Mouse (Mus musculus) heart, embryonic 11.5 days (tissue): ENCODE data around the gene Hdac9. TPM values are rescaled to one million over a fixed set of nuclear protein-coding genes. Genes with fewer than 3 reads are reported as not detected.

Source experiments
- ATAC-seq: fragments of 200-750 bp; cut with Nextera tagmentation; replicated peaks from 2 replicates; pipeline ENCODE4 v1.8.0; 2017; ENCODE audit warnings: moderate library complexity; ENCODE audit not compliant: insufficient number of reproducible peaks, low FRiP score, low TSS enrichment
- H3K27ac ChIP-seq: fragments of 300-500 bp; sonication (generic); 2 replicates; pipeline ENCODE4 v1.5.1; 2014; ENCODE audit warnings: mild to moderate bottlenecking, low read depth, low read length
- H3K27me3 ChIP-seq: fragments of 300-500 bp; sonication (generic); 2 replicates; pipeline ENCODE4 v1.6.1; 2014; ENCODE audit warnings: mild to moderate bottlenecking, low read length, mixed read lengths; ENCODE audit not compliant: control insufficient read depth, insufficient read depth
- H3K36me3 ChIP-seq: fragments of 300-500 bp; sonication (generic); 2 replicates; pipeline ENCODE4 v1.6.1; 2014; ENCODE audit warnings: mild to moderate bottlenecking, low read length, moderate library complexity, mixed read lengths; ENCODE audit not compliant: control insufficient read depth, insufficient read depth
- H3K4me1 ChIP-seq: fragments of 300-500 bp; sonication (generic); 2 replicates; pipeline ENCODE4 v1.6.1; 2014; ENCODE audit warnings: low read length; ENCODE audit not compliant: control insufficient read depth, insufficient read depth
- H3K4me2 ChIP-seq: fragments of 300-500 bp; sonication (generic); 2 replicates; pipeline ENCODE4 v1.6.1; 2014; ENCODE audit warnings: mild to moderate bottlenecking, moderate library complexity
- H3K4me3 ChIP-seq: fragments of 300-500 bp; sonication (generic); 2 replicates; pipeline ENCODE4 v1.5.1; 2014; ENCODE audit warnings: low read depth, low read length
- H3K9ac ChIP-seq: fragments of 300-500 bp; sonication (generic); 2 replicates; pipeline ENCODE4 v1.6.1; 2014; ENCODE audit warnings: mild to moderate bottlenecking, low read depth, low read length, moderate library complexity
- H3K9me3 ChIP-seq: fragments of 300-500 bp; sonication (generic); replicated peaks from 2 replicates; pipeline ENCODE4 v1.6.1; 2016; ENCODE audit warnings: low read length; ENCODE audit not compliant: control insufficient read depth
- WGBS: fragments of 180-500 bp; shearing (Covaris S2); extraction: QIAGEN DNeasy Blood & Tissue Kit; methylation state at CpG from one replicate; pipeline ENCODE4 v1.1.7; 2014; ENCODE audit not compliant: insufficient replicate concordance; 5-methylcytosine and 5-hydroxymethylcytosine counted together
- polyA plus RNA-seq: library from polyadenylated mRNA; unstranded; fragments of >200 nt; fragmentation: Nextera tagmentation; extraction: Ambion mirVana; gene quantifications from 2 replicates; pipeline ENCODE4 v1.2.1, GENCODE M21; 2014

The Hdac9 gene
- polyA plus RNA-seq, 1 experiment from 2014 or later: 29.3 TPM

DNA sequence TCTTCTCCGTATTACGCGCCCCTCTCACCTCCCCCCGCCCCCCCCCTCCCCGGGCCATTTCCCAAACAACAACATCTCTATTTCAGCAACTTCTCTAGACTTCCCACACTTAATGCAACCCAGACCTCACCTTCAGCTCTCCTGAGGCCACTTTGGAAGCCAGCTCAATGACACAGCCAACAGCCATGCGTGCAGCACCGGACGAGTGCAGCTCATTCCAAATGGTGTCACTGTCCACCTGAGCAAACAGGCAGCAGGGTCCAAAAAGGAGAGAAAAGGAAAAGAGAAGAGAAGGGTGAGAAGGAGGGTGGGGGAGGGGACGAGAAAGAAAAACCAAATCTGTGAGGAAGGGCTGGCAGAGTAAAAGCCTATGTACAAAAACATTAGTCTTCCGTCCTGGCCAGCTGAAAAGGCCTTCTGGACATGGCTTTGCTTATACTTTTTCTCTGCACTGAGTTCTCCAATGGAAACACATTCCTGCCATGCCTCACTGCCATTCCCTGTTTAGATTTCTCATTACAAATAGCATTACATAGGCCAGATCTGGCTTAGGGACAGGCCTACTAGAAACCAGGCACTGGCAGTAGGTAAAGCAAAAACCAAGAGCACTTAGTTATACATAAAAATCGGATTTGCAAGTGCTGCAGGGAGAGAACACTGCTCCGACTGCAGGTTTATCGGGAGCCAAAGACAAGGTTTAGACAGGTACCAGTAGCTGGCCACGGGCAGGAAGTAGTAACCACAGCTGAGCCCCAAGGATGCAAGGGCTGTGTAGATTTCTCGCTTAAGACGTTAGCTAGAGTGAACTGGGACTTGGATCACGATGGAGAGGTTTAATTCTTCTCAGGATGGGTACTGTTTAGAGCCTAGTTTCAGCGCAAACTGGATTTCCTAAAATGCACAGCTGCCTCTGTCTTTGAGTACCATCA lies 668.4 kb downstream of the Hdac9 start:
- Histone ChIP-seq H3K9me3 (no peaks in the 10 kb centered on the region), H3K4me2 (no peak overlapping the region), H3K27me3 (no peaks in the 10 kb centered on the region), H3K4me3 (no peak overlapping the region), H3K27ac (no peak overlapping the region), H3K36me3 (no peaks in the 10 kb centered on the region), H3K4me1 (no peaks in the 10 kb centered on the region), H3K9ac (no peak overlapping the region)
- ATAC-seq: no peak
- 75% methylated on average over 18 of the region's 18 CpGs for WGBS

DNA sequence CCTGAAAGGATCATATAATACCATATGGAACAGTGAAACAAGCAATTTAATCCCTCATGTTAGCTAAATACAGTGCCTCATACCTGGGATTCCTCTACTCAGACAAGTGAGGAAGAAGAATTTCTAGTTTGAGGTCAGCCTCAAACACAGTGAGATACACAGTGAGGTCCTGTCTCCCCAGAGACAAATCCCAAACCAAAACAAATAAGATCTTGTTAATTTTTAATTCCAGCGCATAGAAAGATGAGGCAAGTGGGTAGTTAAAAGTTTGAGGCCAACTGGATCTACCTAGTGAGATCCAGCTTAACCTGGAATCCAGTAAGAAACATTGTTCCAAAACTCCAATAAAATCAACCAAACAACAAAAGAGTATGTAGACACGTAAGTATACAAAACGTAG lies 678.1 kb downstream of the Hdac9 start:
- H3K36me3 ChIP-seq: no peaks in the 10 kb centered on the region
- no peak overlapping the region for H3K9ac ChIP-seq
- WGBS: 83% methylated on average over 3 of the region's 3 CpGs
- H3K27me3 ChIP-seq: no peaks in the 10 kb centered on the region
- no peak overlapping the region for H3K27ac ChIP-seq
- no peaks in the 10 kb centered on the region for H3K9me3 ChIP-seq
- no peak for ATAC-seq
- no peak overlapping the region for H3K4me3 ChIP-seq
- H3K4me1 ChIP-seq: no peaks in the 10 kb centered on the region
- no peak overlapping the region for H3K4me2 ChIP-seq

DNA sequence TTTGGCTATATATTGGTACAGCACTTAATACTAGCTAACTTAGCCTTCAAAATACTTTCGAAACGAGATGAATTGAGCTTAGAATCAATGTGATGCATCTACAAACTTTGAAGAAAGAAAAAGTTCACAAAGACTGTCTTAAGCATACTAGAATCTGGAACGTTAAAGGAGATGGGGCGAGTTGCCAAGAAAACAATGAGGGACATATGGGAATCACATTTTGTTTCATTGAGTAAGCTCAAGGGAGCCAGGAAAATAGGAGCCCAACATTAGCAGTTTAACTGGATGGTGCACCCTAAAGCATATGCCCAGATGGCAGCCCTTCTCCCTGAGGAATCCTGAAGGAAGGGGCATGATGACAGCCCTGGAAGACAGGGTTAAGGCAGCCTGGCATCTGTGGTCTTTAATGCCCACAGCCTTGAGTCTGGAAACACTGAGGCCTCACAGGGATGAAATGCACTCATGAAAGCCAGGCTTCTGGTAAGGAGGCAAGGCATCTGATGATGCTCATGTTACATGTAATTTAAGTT lies 685.2 kb downstream of the Hdac9 start:
- H3K9ac ChIP-seq: no peak overlapping the region
- no peak overlapping the region for H3K4me3 ChIP-seq
- no peaks in the 10 kb centered on the region for H3K9me3 ChIP-seq
- no peaks in the 10 kb centered on the region for H3K27me3 ChIP-seq
- no peak for ATAC-seq
- no peak overlapping the region for H3K27ac ChIP-seq
- H3K4me1 ChIP-seq: no peaks in the 10 kb centered on the region
- WGBS: 76% methylated on average over 4 of the region's 4 CpGs
- no peak overlapping the region for H3K4me2 ChIP-seq
- H3K36me3 ChIP-seq: no peaks in the 10 kb centered on the region

DNA sequence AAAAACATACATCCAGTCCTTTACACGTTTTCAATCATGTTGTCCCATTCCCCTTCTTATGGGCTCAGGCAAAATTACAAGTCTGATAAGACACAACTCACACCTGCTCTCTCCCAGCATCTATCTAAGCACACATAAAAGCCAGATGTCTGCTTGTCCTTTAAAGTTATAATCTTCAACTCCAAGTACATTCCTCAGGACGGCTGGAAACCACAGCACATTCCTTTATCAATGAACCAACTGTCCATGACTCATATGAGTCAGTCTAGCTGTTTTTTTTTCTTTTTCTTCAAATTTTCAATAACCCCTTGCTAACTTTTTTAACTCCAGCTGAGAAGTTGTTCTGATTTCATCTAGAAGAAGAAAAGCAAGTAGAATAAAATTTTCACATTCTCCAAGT lies 692.4 kb downstream of the Hdac9 start:
- no peaks in the 10 kb centered on the region for H3K27me3 ChIP-seq
- no peak for ATAC-seq
- no peak overlapping the region for H3K4me3 ChIP-seq
- no peaks in the 10 kb centered on the region for H3K36me3 ChIP-seq
- no peaks in the 10 kb centered on the region for H3K9me3 ChIP-seq
- no peak overlapping the region for H3K27ac ChIP-seq
- 29% methylated on average over 2 of the region's 2 CpGs for WGBS
- H3K9ac ChIP-seq: no peak overlapping the region
- H3K4me1 ChIP-seq: no peaks in the 10 kb centered on the region
- no peak overlapping the region for H3K4me2 ChIP-seq

DNA sequence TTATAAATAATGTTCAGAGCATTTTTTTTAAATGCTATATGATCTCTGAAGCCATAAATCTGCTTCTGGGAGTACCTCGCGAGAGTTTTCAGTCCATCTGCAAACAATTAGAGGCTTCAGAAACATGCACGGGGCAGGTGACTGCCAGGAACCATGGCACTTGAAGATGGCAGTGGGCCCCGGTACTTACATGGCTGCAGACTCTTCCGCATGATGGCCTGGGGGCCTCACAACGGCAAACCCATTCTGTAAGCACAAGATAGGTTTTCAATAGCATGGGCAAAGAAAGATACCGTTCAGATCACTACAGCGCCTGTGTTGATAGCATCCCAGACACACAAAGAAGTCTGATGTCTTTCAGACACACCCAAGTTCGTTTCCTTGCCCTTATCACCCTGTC lies 695.9 kb downstream of the Hdac9 start:
- Histone ChIP-seq H3K9me3 (no peaks in the 10 kb centered on the region), H3K4me1 (no peaks in the 10 kb centered on the region), H3K27ac (no peak overlapping the region), H3K4me2 (no peak overlapping the region), H3K9ac (no peak overlapping the region), H3K36me3 (no peaks in the 10 kb centered on the region), H3K27me3 (no peaks in the 10 kb centered on the region), H3K4me3 (no peak overlapping the region)
- 69% methylated on average over 9 of the region's 9 CpGs for WGBS
- no peak for ATAC-seq

DNA sequence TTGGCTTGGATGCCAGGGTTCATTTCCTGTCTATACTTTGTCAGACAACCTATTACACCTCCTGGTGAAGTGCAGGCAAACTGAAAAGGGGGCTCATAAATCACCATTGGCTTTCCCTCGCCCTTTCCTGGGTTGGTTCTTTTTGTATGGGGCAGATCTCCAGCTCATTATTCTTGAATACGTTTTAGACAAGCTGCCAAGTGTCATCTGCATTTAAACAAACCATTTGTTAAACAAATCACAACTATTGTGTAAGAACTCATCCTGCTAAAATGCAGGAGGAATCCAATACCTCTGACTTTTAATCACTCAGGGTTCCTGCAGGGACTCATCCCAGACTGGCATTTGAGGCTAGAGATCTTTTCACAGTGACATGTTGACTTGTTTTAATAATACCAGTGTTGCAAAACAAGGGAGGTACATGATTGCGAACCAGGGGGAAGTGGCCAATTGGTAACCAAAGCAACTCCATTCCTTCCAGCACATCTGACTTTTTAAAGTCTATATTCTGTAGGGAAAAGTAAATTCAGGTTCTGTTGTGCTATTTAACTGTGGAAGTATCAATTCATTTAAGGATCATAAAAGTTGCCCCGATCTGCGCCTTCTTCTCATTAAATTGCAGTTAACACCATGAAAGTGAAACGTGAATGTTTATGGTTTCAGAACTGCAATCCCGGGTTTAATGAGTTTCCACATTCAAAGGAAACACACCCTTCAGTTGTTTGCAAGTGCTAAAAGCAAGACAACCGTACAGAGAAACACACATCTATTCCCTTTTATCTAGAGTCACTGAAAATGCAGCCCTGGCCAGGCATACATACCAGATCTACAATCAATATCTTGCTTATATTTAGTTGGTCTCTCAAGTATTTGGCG lies 696.6 kb downstream of the Hdac9 start:
- H3K27ac ChIP-seq: no peak overlapping the region
- H3K4me2 ChIP-seq: no peak overlapping the region
- ATAC-seq: no peak
- no peaks in the 10 kb centered on the region for H3K27me3 ChIP-seq
- no peaks in the 10 kb centered on the region for H3K9me3 ChIP-seq
- WGBS: 62% methylated on average over 9 of the region's 9 CpGs
- H3K4me1 ChIP-seq: no peaks in the 10 kb centered on the region
- H3K9ac ChIP-seq: no peak overlapping the region
- no peaks in the 10 kb centered on the region for H3K36me3 ChIP-seq
- no peak overlapping the region for H3K4me3 ChIP-seq

GRCm38 (mm10) chr12:34218561-34218960 lies 698.3 kb downstream of the Hdac9 start:
- 80% methylated on average over 2 of the region's 2 CpGs for WGBS
- H3K4me1 ChIP-seq: no peaks in the 10 kb centered on the region
- no peak for ATAC-seq

GRCm38 (mm10) chr12:34215023-34216020 lies 701.6 kb downstream of the Hdac9 start:
- no peak overlapping the region for H3K4me3 ChIP-seq
- H3K4me2 ChIP-seq: no peak overlapping the region
- H3K9me3 ChIP-seq: no peaks in the 10 kb centered on the region
- 64% methylated on average over 17 of the region's 17 CpGs for WGBS
- no peak overlapping the region for H3K9ac ChIP-seq
- no peaks in the 10 kb centered on the region for H3K36me3 ChIP-seq
- no peak overlapping the region for H3K27ac ChIP-seq
- no peaks in the 10 kb centered on the region for H3K4me1 ChIP-seq
- no peak for ATAC-seq
- no peaks in the 10 kb centered on the region for H3K27me3 ChIP-seq

More at GRCm38 (mm10) chr12:34218561-34218960, 698.3 kb downstream of the Hdac9 start:
- Histone ChIP-seq H3K36me3 (no peaks in the 10 kb centered on the region), H3K27ac (no peak overlapping the region), H3K9me3 (no peaks in the 10 kb centered on the region), H3K4me2 (no peak overlapping the region), H3K27me3 (no peaks in the 10 kb centered on the region), H3K4me3 (no peak overlapping the region), H3K9ac (no peak overlapping the region)
